Mouse (Mus musculus): ENCODE results near the gene Igsf9. TPM values are rescaled to one million over a fixed set of nuclear protein-coding genes. Genes with fewer than 3 reads are reported as not detected.

Gene Igsf9
- polyA plus RNA-seq (2012; fragmentation: generic; extraction: Trizol) = 4.1 TPM
- long read RNA-seq, experiment 1 = 0 reads
- long read RNA-seq, experiment 2, full-length matches to known transcripts = 2 of 9 reads
- long read RNA-seq, experiment 2, partial matches to known transcripts = 1 of 9 reads
- long read RNA-seq, experiment 2, other reads (novel, unspliced or antisense) = 6 of 9 reads

DNA sequence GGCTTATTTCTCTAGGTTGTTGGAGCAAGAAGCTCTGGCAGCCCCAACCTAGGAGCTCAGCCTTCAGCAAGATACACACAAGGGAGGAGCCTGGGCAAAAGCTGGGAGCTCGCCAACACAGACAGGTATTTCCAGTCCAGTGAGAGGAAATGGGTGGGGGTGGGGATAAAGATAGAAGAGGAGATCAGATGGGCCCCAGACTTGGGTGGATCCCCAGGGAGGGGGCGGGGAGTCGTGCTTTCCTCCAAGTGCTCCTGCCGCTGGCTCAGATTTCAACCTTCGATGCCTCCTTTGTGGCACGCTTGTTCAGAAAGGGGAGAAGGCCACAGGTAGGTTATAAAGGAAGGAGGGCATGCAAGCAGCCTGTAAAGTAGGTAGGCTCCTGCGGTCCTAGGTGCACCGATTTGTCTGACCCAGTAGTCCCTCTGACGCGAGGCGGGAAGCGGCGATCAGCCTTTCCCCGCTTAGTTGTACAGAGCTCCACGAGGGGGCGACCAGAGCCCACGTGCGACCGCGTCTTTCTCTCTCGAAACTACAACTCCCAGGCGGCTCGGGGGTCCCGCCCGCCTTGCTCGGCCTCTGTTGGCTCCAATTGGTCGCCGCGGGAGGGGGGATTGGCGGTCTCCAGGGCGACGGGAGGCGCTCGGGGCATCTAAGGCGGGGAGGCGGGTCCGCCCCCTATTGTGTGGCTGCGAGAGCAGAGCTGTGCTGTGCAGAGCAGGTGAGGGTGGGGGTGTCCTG is at the start of gene Igsf9:
Gene Igsf9 (plus strand): TSS at position 249 of the 741 bp plus-strand sequence.
- TF ChIP-seq MYOG (IDR thresholded peaks at IDR 0.05; ENCODE audit: control insufficient read depth, extremely low read depth, insufficient read length) (no peak), FOSL1 (IDR thresholded peaks at IDR 0.05; ENCODE audit: insufficient read depth, low read length, poor library complexity, severe bottlenecking) (no peak), USF1 (IDR thresholded peaks at IDR 0.05; ENCODE audit: low read depth) (no peak), MYOD1 (IDR thresholded peaks at IDR 0.05; ENCODE audit: control insufficient read depth, insufficient read length, low read depth) (no peak), CEBPB (IDR thresholded peaks at IDR 0.05; ENCODE audit: low read depth) (no peak), MAX (IDR thresholded peaks at IDR 0.05) (peak; percentile 62), CTCF (IDR thresholded peaks at IDR 0.05; ENCODE audit: control insufficient read depth, insufficient read depth, insufficient read length) (peak; percentile 34)
- H3K79me2 ChIP-seq (ENCODE audit: control insufficient read depth, insufficient read depth) = no peaks in the 10 kb centered on the region
- peak within 1 kb of the TSS; percentile 30 for H3K4me3 ChIP-seq (ENCODE audit: insufficient read depth, poor library complexity, severe bottlenecking)
- no peaks in the 10 kb centered on the region for H3K36me3 ChIP-seq (ENCODE audit: control insufficient read depth, insufficient read depth)
- no peaks in the 10 kb centered on the region for H3K79me3 ChIP-seq (ENCODE audit: low read depth)
- H3ac ChIP-seq (ENCODE audit: control insufficient read depth, insufficient read length, low read depth) = peak within 1 kb of the TSS; percentile 82
- H3K27me3 ChIP-seq (ENCODE audit: control insufficient read depth, insufficient read depth, insufficient read length) = no peaks in the 10 kb centered on the region

DNA sequence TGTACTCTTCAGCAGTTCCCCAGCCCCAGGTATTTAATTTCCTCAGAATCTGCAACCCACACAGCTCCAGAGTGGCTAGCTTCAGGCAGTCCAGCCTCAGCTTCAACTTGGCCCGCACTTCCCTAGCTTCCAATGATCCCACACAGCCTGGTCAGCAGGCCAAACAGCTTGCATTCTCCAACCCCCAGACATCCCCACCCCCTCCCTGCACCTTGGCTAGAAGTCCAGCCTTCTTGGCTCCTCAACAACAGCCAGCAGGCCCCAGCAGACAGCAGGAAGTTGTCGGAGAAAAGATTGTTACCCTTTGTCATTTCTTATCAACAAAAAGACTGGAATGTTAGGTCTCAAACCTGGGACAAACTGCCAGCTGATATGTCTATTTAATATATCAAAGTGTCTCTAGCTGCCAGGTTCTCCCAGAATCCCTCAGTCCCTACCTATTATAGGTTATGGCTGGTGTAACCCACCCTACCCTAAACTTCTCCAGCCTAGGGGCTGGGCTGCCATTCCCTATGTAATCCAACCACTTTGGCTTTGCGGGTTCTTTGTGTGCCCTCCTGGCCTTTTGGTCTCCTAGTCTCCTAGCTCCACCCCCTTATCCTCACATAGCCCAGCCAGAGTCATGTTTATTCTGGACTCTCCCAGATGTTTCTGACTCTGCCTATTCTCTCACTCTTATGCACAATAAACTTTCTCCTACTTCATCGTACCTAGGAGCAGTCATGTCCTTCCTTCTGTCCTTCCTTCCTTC is 49.6 kb upstream of the Igsf9 start:
- no peaks in the 10 kb centered on the region for H3K79me3 ChIP-seq (ENCODE audit: low read depth)
- no peaks in the 10 kb centered on the region for H3K79me2 ChIP-seq (ENCODE audit: control insufficient read depth, insufficient read depth)
- TF ChIP-seq CEBPB (IDR thresholded peaks at IDR 0.05; ENCODE audit: low read depth) = no peak

DNA sequence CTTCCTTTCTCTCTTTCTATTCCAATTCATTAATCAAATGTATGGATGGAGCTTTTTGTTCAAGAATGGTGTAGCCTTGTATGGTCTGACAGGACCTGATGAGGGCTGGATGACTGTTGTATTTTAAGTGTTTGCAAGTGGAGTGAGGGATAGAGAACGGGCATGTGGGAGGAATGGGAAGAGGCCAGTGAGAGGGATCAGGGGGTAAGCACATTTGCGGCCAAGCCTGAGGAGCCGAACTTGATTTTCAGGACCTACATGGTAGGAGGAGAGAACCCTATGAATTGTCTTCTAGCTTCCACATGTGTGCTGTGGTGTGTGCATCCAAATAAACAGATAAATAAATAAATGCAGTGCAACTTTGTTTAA is 49.0 kb upstream of the Igsf9 start:
- Histone ChIP-seq H3ac (ENCODE audit: control insufficient read depth, insufficient read length, low read depth) (no peak overlapping the region), H3K36me3 (ENCODE audit: control insufficient read depth, insufficient read depth) (no peaks in the 10 kb centered on the region), H3K79me2 (ENCODE audit: control insufficient read depth, insufficient read depth) (no peaks in the 10 kb centered on the region), H3K4me3 (ENCODE audit: insufficient read depth, poor library complexity, severe bottlenecking) (no peak overlapping the region), H3K27me3 (ENCODE audit: control insufficient read depth, insufficient read depth, insufficient read length) (no peaks in the 10 kb centered on the region), H3K79me3 (ENCODE audit: low read depth) (no peaks in the 10 kb centered on the region)
- no peak for TF ChIP-seq MYOG (IDR thresholded peaks at IDR 0.05; ENCODE audit: control insufficient read depth, extremely low read depth, insufficient read length)
- no peak for TF ChIP-seq USF1 (IDR thresholded peaks at IDR 0.05; ENCODE audit: low read depth)
- no peak for TF ChIP-seq MAX (IDR thresholded peaks at IDR 0.05)
- TF ChIP-seq CEBPB (IDR thresholded peaks at IDR 0.05; ENCODE audit: low read depth) = no peak
- TF ChIP-seq FOSL1 (IDR thresholded peaks at IDR 0.05; ENCODE audit: insufficient read depth, low read length, poor library complexity, severe bottlenecking) = no peak
- TF ChIP-seq CTCF (IDR thresholded peaks at IDR 0.05; ENCODE audit: control insufficient read depth, insufficient read depth, insufficient read length) = no peak
- TF ChIP-seq MYOD1 (IDR thresholded peaks at IDR 0.05; ENCODE audit: control insufficient read depth, insufficient read length, low read depth) = no peak

More for the DNA sequence above, 49.6 kb upstream of the Igsf9 start:
- Histone ChIP-seq H3K4me3 (ENCODE audit: insufficient read depth, poor library complexity, severe bottlenecking) (no peak overlapping the region), H3K27me3 (ENCODE audit: control insufficient read depth, insufficient read depth, insufficient read length) (no peaks in the 10 kb centered on the region), H3ac (ENCODE audit: control insufficient read depth, insufficient read length, low read depth) (no peak overlapping the region), H3K36me3 (ENCODE audit: control insufficient read depth, insufficient read depth) (no peaks in the 10 kb centered on the region)

DNA sequence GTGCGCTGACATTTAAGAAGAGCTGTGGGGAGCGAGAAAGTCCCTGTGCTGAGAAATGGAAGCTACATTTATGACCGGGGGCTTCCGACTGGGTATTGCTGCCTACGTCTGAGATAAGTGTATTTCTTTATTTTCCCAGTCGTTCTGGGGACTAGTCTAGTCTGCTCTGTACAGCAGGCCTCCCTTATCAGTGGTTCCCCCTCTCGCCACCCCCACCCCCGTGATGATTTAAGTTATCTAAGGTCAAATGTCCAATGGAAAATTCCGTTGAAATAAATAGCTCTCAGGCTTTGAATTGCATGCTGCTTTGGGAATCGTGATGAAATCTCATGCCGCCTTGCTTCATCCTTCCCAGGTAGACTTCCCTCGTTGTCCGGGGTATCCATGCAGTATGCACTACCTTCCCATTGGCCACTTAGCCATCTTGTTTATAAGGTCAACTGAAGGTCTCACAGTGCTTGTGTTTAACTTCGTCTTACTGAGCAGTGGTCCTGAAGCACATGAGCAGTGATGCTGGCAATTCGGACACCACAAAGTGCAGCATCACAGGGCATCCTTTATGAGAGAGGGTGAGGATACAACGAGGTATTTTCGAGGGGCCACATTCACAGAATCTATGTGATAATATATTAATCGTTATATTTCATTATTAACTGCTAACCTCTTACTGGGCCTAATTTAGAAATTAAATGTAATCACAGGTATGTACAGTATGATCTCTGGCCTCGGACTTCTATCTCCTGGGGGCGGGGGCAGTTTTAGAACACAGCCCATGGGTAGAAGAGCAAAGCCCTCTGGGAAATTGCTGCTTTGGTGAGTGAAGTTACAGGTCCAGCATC is 48.4 kb upstream of the Igsf9 start:
- TF ChIP-seq MYOD1 (IDR thresholded peaks at IDR 0.05; ENCODE audit: control insufficient read depth, insufficient read length, low read depth) (no peak), MYOG (IDR thresholded peaks at IDR 0.05; ENCODE audit: control insufficient read depth, extremely low read depth, insufficient read length) (no peak), CEBPB (IDR thresholded peaks at IDR 0.05; ENCODE audit: low read depth) (no peak), MAX (IDR thresholded peaks at IDR 0.05) (no peak), FOSL1 (IDR thresholded peaks at IDR 0.05; ENCODE audit: insufficient read depth, low read length, poor library complexity, severe bottlenecking) (no peak), CTCF (IDR thresholded peaks at IDR 0.05; ENCODE audit: control insufficient read depth, insufficient read depth, insufficient read length) (no peak), USF1 (IDR thresholded peaks at IDR 0.05; ENCODE audit: low read depth) (no peak)
- H3K27me3 ChIP-seq (ENCODE audit: control insufficient read depth, insufficient read depth, insufficient read length) = no peaks in the 10 kb centered on the region
- H3K79me2 ChIP-seq (ENCODE audit: control insufficient read depth, insufficient read depth) = no peaks in the 10 kb centered on the region
- no peaks in the 10 kb centered on the region for H3K36me3 ChIP-seq (ENCODE audit: control insufficient read depth, insufficient read depth)
- H3K79me3 ChIP-seq (ENCODE audit: low read depth) = no peaks in the 10 kb centered on the region
- H3ac ChIP-seq (ENCODE audit: control insufficient read depth, insufficient read length, low read depth) = no peak overlapping the region
- H3K4me3 ChIP-seq (ENCODE audit: insufficient read depth, poor library complexity, severe bottlenecking) = no peak overlapping the region

DNA sequence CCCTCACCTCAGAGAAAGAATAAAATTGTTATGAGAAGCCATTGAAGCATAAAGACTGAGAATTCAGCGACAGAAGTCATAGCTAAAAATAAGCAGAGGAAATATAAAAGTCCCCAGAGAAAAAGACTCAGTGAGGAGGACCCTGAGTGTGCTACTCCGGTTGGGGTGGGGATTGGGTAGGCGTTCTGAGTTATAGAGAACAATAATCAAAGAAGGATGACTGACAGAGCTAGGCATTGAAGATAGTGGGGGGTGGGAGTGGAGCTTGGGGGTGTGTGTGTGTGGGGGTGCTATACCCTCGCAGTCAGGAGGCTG is 47.8 kb upstream of the Igsf9 start:
- TF ChIP-seq FOSL1 (IDR thresholded peaks at IDR 0.05; ENCODE audit: insufficient read depth, low read length, poor library complexity, severe bottlenecking) (no peak), CEBPB (IDR thresholded peaks at IDR 0.05; ENCODE audit: low read depth) (no peak), MYOG (IDR thresholded peaks at IDR 0.05; ENCODE audit: control insufficient read depth, extremely low read depth, insufficient read length) (no peak), CTCF (IDR thresholded peaks at IDR 0.05; ENCODE audit: control insufficient read depth, insufficient read depth, insufficient read length) (no peak), MAX (IDR thresholded peaks at IDR 0.05) (no peak)
- Histone ChIP-seq H3K79me2 (ENCODE audit: control insufficient read depth, insufficient read depth) (no peaks in the 10 kb centered on the region), H3K36me3 (ENCODE audit: control insufficient read depth, insufficient read depth) (no peaks in the 10 kb centered on the region), H3K79me3 (ENCODE audit: low read depth) (no peaks in the 10 kb centered on the region), H3ac (ENCODE audit: control insufficient read depth, insufficient read length, low read depth) (no peak overlapping the region), H3K27me3 (ENCODE audit: control insufficient read depth, insufficient read depth, insufficient read length) (no peaks in the 10 kb centered on the region), H3K4me3 (ENCODE audit: insufficient read depth, poor library complexity, severe bottlenecking) (no peak overlapping the region)

All from C2C12 (cell line).